Mouse (Mus musculus): ENCODE data around the gene Atxn7l1. TPM values are rescaled to one million over a fixed set of nuclear protein-coding genes. Genes with fewer than 3 reads are reported as not detected.

Atxn7l1 gene
- polyA plus RNA-seq, 1 experiment, result 176 TPM

DNA sequence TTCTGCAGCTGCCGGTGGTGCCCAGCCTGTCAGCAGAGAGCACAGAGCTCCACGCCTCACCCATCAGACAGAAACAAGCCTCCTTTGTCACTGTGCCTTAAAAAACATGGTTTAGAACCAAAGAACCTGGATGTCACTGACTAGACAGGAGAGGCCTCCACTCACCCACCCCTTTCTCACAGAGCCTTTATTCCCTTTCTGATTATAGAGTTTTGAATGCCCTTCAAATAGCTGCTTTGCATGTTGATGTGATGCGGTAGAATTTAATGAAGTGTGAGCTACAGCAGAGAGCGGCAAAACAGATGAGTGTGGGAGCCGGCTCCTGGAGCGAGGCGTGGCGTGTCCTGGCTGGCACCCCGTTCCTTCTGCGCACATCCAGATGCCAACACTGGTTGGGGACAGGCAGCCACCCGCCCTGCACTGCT, 77.6 kb downstream of the Atxn7l1 start:
- H3K27me3 ChIP-seq (ENCODE audit: control insufficient read depth, insufficient read depth, low read length), result no peaks in the 10 kb centered on the region
- H3K4me1 ChIP-seq (ENCODE audit: control insufficient read depth, insufficient read depth, low read length), result no peaks in the 10 kb centered on the region
- H3K36me3 ChIP-seq (ENCODE audit: control insufficient read depth, insufficient read depth, low read length), result no peaks in the 10 kb centered on the region
- TF ChIP-seq POLR2A (IDR thresholded peaks at IDR 0.05; ENCODE audit: control insufficient read depth, low read depth, low read length), result no peak
- no peak for TF ChIP-seq CTCF (IDR thresholded peaks at IDR 0.05; ENCODE audit: control insufficient read depth, insufficient read depth, insufficient replicate concordance, low read depth, low read length)
- H3K27ac ChIP-seq (ENCODE audit: control insufficient read depth, insufficient read depth, low read depth, low read length), result no peak overlapping the region
- H3K4me3 ChIP-seq (ENCODE audit: control insufficient read depth, low read depth, low read length), result no peak overlapping the region

DNA sequence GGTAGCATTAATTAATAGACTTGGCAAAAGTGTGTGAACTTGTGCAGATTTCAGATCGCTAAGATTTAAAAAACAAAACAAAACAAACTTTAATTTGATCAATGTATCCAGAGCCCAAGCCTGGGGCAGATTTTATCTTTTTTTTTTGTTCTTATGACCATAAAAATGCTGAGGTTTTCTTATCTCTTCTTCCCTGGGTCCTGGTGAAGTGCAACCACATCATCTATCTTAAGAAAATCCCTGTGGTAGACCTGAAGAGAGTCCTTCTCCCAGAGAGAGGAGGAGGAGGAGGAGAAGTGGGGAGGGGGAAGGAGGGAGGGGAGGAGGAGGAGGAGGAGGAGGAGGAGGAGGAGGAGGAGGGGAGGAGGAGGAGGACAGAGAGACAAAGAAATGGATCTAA, 78.5 kb downstream of the Atxn7l1 start:
- Histone ChIP-seq H3K27ac (ENCODE audit: control insufficient read depth, insufficient read depth, low read depth, low read length) (no peak overlapping the region), H3K4me1 (ENCODE audit: control insufficient read depth, insufficient read depth, low read length) (no peaks in the 10 kb centered on the region), H3K27me3 (ENCODE audit: control insufficient read depth, insufficient read depth, low read length) (no peaks in the 10 kb centered on the region), H3K36me3 (ENCODE audit: control insufficient read depth, insufficient read depth, low read length) (no peaks in the 10 kb centered on the region), H3K4me3 (ENCODE audit: control insufficient read depth, low read depth, low read length) (no peak overlapping the region)
- TF ChIP-seq CTCF (IDR thresholded peaks at IDR 0.05; ENCODE audit: control insufficient read depth, insufficient read depth, insufficient replicate concordance, low read depth, low read length) (no peak), POLR2A (IDR thresholded peaks at IDR 0.05; ENCODE audit: control insufficient read depth, low read depth, low read length) (no peak)

DNA sequence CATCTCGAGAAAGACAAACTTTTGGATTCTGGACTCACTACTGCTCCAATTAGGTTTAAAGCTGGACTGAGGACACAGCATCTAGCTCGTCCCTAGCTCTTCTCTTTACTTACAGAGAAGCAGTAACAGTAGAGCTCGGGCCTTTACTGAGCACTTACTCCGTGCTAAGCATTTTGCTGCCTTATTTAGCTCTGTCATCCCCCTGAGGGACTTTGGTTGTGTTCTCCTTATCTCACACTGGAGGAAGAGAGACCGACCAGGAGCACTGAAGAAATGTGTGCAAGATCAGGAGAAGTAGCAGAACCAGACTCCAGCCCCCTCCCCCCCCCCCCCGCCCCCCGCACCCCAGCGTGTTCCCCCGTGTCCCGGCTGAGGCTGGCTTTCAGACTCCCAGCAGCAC, 79.1 kb downstream of the Atxn7l1 start:
- Histone ChIP-seq H3K27me3 (ENCODE audit: control insufficient read depth, insufficient read depth, low read length) (no peaks in the 10 kb centered on the region), H3K27ac (ENCODE audit: control insufficient read depth, insufficient read depth, low read depth, low read length) (no peak overlapping the region), H3K4me1 (ENCODE audit: control insufficient read depth, insufficient read depth, low read length) (no peaks in the 10 kb centered on the region), H3K4me3 (ENCODE audit: control insufficient read depth, low read depth, low read length) (no peak overlapping the region), H3K36me3 (ENCODE audit: control insufficient read depth, insufficient read depth, low read length) (no peaks in the 10 kb centered on the region)
- no peak for TF ChIP-seq POLR2A (IDR thresholded peaks at IDR 0.05; ENCODE audit: control insufficient read depth, low read depth, low read length)
- no peak for TF ChIP-seq CTCF (IDR thresholded peaks at IDR 0.05; ENCODE audit: control insufficient read depth, insufficient read depth, insufficient replicate concordance, low read depth, low read length)

DNA sequence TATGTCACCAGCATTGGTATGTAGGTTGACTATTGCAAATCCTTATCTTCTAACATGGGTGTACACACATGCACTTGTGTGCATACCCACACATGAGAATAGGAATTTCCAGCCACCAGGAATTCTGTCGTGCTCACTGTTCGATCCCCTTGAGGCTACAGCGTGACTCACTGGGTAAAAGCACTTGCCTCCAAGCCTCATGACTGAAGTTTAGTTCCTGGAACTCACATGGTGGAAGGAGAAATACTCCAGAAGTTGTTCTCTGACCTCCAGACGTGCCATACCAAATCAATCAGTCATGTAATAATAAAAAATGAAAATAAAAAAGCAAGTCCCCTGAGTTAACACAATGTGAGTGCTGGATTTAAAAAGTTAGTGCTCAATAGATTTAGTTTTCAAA, 87.8 kb downstream of the Atxn7l1 start:
- H3K27ac ChIP-seq (ENCODE audit: control insufficient read depth, insufficient read depth, low read depth, low read length), result no peak overlapping the region
- TF ChIP-seq POLR2A (IDR thresholded peaks at IDR 0.05; ENCODE audit: control insufficient read depth, low read depth, low read length) (no peak), CTCF (IDR thresholded peaks at IDR 0.05; ENCODE audit: control insufficient read depth, insufficient read depth, insufficient replicate concordance, low read depth, low read length) (no peak)
- H3K4me3 ChIP-seq (ENCODE audit: control insufficient read depth, low read depth, low read length), result no peak overlapping the region
- no peaks in the 10 kb centered on the region for H3K27me3 ChIP-seq (ENCODE audit: control insufficient read depth, insufficient read depth, low read length)
- H3K36me3 ChIP-seq (ENCODE audit: control insufficient read depth, insufficient read depth, low read length), result no peaks in the 10 kb centered on the region
- H3K4me1 ChIP-seq (ENCODE audit: control insufficient read depth, insufficient read depth, low read length), result no peaks in the 10 kb centered on the region

DNA sequence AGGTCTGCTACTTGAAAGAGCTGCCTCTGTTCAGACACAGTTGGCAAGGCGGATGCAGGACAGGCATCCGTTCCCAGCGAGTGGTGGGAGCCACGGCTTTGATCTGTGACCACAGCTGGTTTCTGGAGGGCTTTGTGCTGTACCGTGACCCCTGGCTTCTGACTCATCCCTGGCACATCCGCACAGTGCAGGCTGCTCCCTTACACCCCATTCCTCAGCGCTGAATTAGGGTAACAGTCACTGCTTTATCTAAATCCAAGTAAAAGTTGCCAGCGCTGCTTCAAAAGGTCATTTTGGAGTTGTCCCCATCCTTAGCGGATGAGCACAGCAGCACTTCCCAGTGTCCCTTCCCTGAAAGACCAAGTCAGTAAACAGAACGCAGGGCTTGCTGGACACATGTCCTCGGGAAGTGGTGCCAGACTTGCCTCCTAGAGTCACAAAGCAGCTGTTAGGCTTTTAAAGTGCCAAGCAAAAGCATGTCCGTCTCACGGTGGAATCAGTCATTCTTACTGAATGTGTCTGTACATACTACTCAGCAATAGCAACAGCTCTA, 88.4 kb downstream of the Atxn7l1 start:
- no peak overlapping the region for H3K27ac ChIP-seq (ENCODE audit: control insufficient read depth, insufficient read depth, low read depth, low read length)
- no peaks in the 10 kb centered on the region for H3K4me1 ChIP-seq (ENCODE audit: control insufficient read depth, insufficient read depth, low read length)
- H3K4me3 ChIP-seq (ENCODE audit: control insufficient read depth, low read depth, low read length), result no peak overlapping the region
- H3K27me3 ChIP-seq (ENCODE audit: control insufficient read depth, insufficient read depth, low read length), result no peaks in the 10 kb centered on the region
- H3K36me3 ChIP-seq (ENCODE audit: control insufficient read depth, insufficient read depth, low read length), result no peaks in the 10 kb centered on the region
- TF ChIP-seq CTCF (IDR thresholded peaks at IDR 0.05; ENCODE audit: control insufficient read depth, insufficient read depth, insufficient replicate concordance, low read depth, low read length) (no peak), POLR2A (IDR thresholded peaks at IDR 0.05; ENCODE audit: control insufficient read depth, low read depth, low read length) (no peak)

DNA sequence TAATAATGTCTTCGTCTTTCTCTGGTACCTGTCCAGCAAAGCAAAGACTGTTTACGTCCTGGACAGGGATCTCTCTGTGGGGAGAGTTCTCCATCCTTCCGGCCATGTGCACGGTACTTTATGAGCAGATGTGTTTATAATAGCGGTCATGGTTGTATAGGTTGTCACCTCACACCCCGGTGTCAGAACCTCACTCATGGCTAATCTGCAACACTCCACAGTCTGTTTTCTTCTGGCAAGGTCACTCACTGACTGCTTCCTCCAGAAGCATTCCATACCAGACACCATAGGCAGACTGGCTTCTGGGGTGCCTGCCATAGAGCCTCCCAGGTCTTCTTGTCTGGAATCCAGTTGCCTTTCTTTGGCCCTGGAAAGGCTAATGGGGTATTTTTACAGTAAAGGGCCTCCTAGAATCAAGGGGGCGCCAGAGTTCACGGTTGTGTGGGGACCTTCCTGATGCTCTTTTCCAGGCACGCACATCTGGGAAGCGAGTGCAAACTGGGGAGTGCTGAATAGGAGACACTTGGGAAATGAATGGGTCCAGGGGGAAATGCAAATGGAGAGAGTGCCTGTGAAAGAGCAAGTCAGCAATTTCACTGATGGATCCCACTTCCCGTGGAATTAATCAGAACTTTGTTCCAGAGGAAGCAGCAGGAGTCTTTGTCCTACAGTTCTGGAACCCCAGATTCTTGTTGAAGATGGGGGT, 89.0 kb downstream of the Atxn7l1 start:
- H3K27ac ChIP-seq (ENCODE audit: control insufficient read depth, insufficient read depth, low read depth, low read length), result no peak overlapping the region
- H3K4me1 ChIP-seq (ENCODE audit: control insufficient read depth, insufficient read depth, low read length), result no peaks in the 10 kb centered on the region
- H3K36me3 ChIP-seq (ENCODE audit: control insufficient read depth, insufficient read depth, low read length), result no peaks in the 10 kb centered on the region
- H3K27me3 ChIP-seq (ENCODE audit: control insufficient read depth, insufficient read depth, low read length), result no peaks in the 10 kb centered on the region
- H3K4me3 ChIP-seq (ENCODE audit: control insufficient read depth, low read depth, low read length), result no peak overlapping the region
- TF ChIP-seq CTCF (IDR thresholded peaks at IDR 0.05; ENCODE audit: control insufficient read depth, insufficient read depth, insufficient replicate concordance, low read depth, low read length), result no peak
- no peak for TF ChIP-seq POLR2A (IDR thresholded peaks at IDR 0.05; ENCODE audit: control insufficient read depth, low read depth, low read length)

DNA sequence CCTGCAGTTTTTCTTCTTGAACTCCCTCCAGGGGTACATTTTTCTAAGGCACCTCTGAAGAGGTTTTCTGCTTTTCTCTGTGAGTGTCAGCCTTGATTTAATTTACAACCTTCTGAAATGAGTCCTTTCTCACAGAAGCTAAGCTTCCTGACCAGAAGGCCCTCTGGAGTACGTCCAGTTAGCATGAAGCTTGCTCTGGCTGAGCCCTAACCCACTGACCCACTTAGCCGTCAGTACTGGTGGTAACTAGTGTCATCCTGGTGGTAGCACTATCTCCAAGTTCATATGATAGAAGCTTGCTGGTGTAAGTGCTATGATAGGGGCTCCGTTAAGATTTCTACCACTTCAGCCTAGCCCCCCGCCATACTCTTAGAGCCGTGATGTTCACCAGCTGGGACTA, 89.6 kb downstream of the Atxn7l1 start:
- Histone ChIP-seq H3K4me1 (ENCODE audit: control insufficient read depth, insufficient read depth, low read length) (no peaks in the 10 kb centered on the region), H3K4me3 (ENCODE audit: control insufficient read depth, low read depth, low read length) (no peak overlapping the region)

More for the DNA sequence above, 89.6 kb downstream of the Atxn7l1 start:
- no peaks in the 10 kb centered on the region for H3K27me3 ChIP-seq (ENCODE audit: control insufficient read depth, insufficient read depth, low read length)
- no peaks in the 10 kb centered on the region for H3K36me3 ChIP-seq (ENCODE audit: control insufficient read depth, insufficient read depth, low read length)
- H3K27ac ChIP-seq (ENCODE audit: control insufficient read depth, insufficient read depth, low read depth, low read length), result no peak overlapping the region
- TF ChIP-seq POLR2A (IDR thresholded peaks at IDR 0.05; ENCODE audit: control insufficient read depth, low read depth, low read length) (no peak), CTCF (IDR thresholded peaks at IDR 0.05; ENCODE audit: control insufficient read depth, insufficient read depth, insufficient replicate concordance, low read depth, low read length) (no peak)
